Mouse (Mus musculus) limb, embryonic 14.5 days (tissue): Measurements from ENCODE around the gene Lemd1. TPM values are rescaled to one million over a fixed set of nuclear protein-coding genes. Genes with fewer than 3 reads are reported as not detected.
A peak's percentile ranks its signal among the peaks of the same experiment; 100 is the strongest.

Experiments used
- ATAC-seq: fragments of 200-750 bp; cut with Nextera tagmentation; 2 replicates; pipeline ENCODE4 v1.8.0; 2017; ENCODE audit warnings: low read depth, moderate number of reproducible peaks, moderate TSS enrichment; ENCODE audit not compliant: low FRiP score
- DNase-seq: peaks from one replicate; pipeline ENCODE4 v3.0.0-alpha.2; 2015; ENCODE audit warnings: low spot score
- H3K27ac ChIP-seq: fragments of 300-500 bp; sonication (generic); replicated peaks from 2 replicates; pipeline ENCODE4 v1.5.1; 2014; ENCODE audit warnings: low read depth, mild to moderate bottlenecking, low read length, moderate library complexity, mixed read lengths
- H3K27me3 ChIP-seq: fragments of 300-500 bp; sonication (generic); 2 replicates; pipeline ENCODE4 v1.6.1; 2014; ENCODE audit warnings: low read length, mixed read lengths; ENCODE audit not compliant: control insufficient read depth, insufficient read depth
- H3K36me3 ChIP-seq: fragments of 300-500 bp; sonication (generic); 2 replicates; pipeline ENCODE4 v1.6.1; 2014; ENCODE audit warnings: mild to moderate bottlenecking, low read length, moderate library complexity, mixed read lengths; ENCODE audit not compliant: control insufficient read depth, insufficient read depth
- H3K4me1 ChIP-seq: fragments of 300-500 bp; sonication (generic); 2 replicates; pipeline ENCODE4 v1.6.1; 2014; ENCODE audit warnings: antibody characterized with exemption, low read length, mixed read lengths; ENCODE audit not compliant: control insufficient read depth, insufficient read depth
- H3K4me2 ChIP-seq: fragments of 300-500 bp; sonication (generic); replicated peaks from 2 replicates; pipeline ENCODE4 v1.6.1; 2014; ENCODE audit warnings: low read depth, mild to moderate bottlenecking, low read length, moderate library complexity; ENCODE audit not compliant: severe bottlenecking
- H3K4me3 ChIP-seq: fragments of 300-500 bp; sonication (generic); replicated peaks from 2 replicates; pipeline ENCODE4 v1.5.1; 2014; ENCODE audit warnings: low read length
- H3K9ac ChIP-seq: fragments of 300-500 bp; sonication (generic); 2 replicates; pipeline ENCODE4 v1.6.1; 2014; ENCODE audit warnings: mild to moderate bottlenecking, low read depth, low read length, moderate library complexity; ENCODE audit not compliant: severe bottlenecking
- H3K9me3 ChIP-seq: fragments of 300-500 bp; sonication (generic); 2 replicates; pipeline ENCODE4 v1.6.1; 2016; ENCODE audit warnings: low read length; ENCODE audit not compliant: control insufficient read depth
- POLR2A ChIP-seq: fragments of 200-500 bp; IDR thresholded peaks from 2 replicates; pipeline ENCODE4 v1.8.0; 2012; ENCODE audit warnings: inconsistent platforms, mild to moderate bottlenecking, moderate library complexity, borderline replicate concordance; ENCODE audit not compliant: insufficient read depth, insufficient read length; ENCODE audit errors: extremely low read depth
- WGBS: fragments of 180-500 bp; shearing (Covaris S2); extraction: QIAGEN DNeasy Blood & Tissue Kit; methylation state at CpG from one replicate; pipeline ENCODE4 v1.1.7; 2014; 5-methylcytosine and 5-hydroxymethylcytosine counted together
- polyA plus RNA-seq, 2 experiments: library from polyadenylated mRNA; depleted of rRNA in 1 of 2; stranded (reverse) in 1 of 2; unstranded in 1 of 2; fragments of >200 nt; fragmentation: Nextera tagmentation in 1 of 2; extraction: Ambion mirVana in 1 of 2; gene quantifications; 2 replicates each; pipeline versions ENCODE4 v1.2.1 to v1.2.3; 2012 to 2014

Lemd1 gene
- polyA plus RNA-seq (2012; rRNA removed) (0.94 and 1.3 TPM in 2 replicates), polyA plus RNA-seq (2014; fragmentation: Nextera tagmentation; extraction: Ambion mirVana) (0.72 and 0.91 TPM in 2 replicates)

- H3K27ac ChIP-seq = no peak within 1 kb of the TSS
Measured at GRCm38 (mm10) chr1:132191093-132191785, at the start of gene Lemd1, which contains the start of gene AC124108.1. Gene Lemd1, plus strand, starts transcription at chr1:132191431. Gene AC124108.1, plus strand, starts transcription at chr1:132191457.

GRCm38 (mm10) chr1:132141753-132142152 is 49.5 kb upstream of the Lemd1 start:
- no peak overlapping the region for H3K4me2 ChIP-seq
- no peak overlapping the region for H3K27ac ChIP-seq
- TF ChIP-seq POLR2A = no peak
- no peak overlapping the region for H3K4me3 ChIP-seq
- no peaks in the 10 kb centered on the region for H3K36me3 ChIP-seq
- no peaks in the 10 kb centered on the region for H3K9me3 ChIP-seq
- no peaks in the 10 kb centered on the region for H3K27me3 ChIP-seq
- no peak for DNase-seq
- WGBS = 50% methylated on average over 13 of the region's 13 CpGs
- no peak overlapping the region for H3K9ac ChIP-seq
- ATAC-seq = no peak
- peaks cover 6% of the 10 kb centered on the region for H3K4me1 ChIP-seq

More at GRCm38 (mm10) chr1:132191093-132191785, at the start of gene Lemd1, which contains the start of gene AC124108.1:
- WGBS = 1% methylated on average over 34 of the region's 34 CpGs
- Histone ChIP-seq H3K4me3 (peak within 1 kb of the TSS; percentile 54), H3K36me3 (no peaks in the 10 kb centered on the region), H3K4me1 (peaks cover 13% of the 10 kb centered on the region), H3K4me2 (peak within 1 kb of the TSS; percentile 91), H3K27me3 (peaks cover 43% of the 10 kb centered on the region), H3K9ac (peak within 1 kb of the TSS; percentile 52), H3K9me3 (no peaks in the 10 kb centered on the region)
- no peak for ATAC-seq
- no peak for TF ChIP-seq POLR2A
- no peak for DNase-seq

- Histone ChIP-seq H3K4me3 (no peak overlapping the region), H3K9ac (no peak overlapping the region), H3K27ac (no peak overlapping the region), H3K27me3 (no peaks in the 10 kb centered on the region), H3K4me1 (peaks cover 6% of the 10 kb centered on the region), H3K9me3 (no peaks in the 10 kb centered on the region), H3K4me2 (no peak overlapping the region), H3K36me3 (no peaks in the 10 kb centered on the region)
- 82% methylated on average over 5 of the region's 5 CpGs for WGBS
- no peak for TF ChIP-seq POLR2A
- DNase-seq (no peak), ATAC-seq (no peak)
Measured at GRCm38 (mm10) chr1:132143079-132143478, 48.2 kb upstream of the Lemd1 start.

GRCm38 (mm10) chr1:132143730-132144129 is 47.5 kb upstream of the Lemd1 start:
- peaks cover 3% of the 10 kb centered on the region for H3K4me1 ChIP-seq
- H3K9me3 ChIP-seq = no peaks in the 10 kb centered on the region
- no peak overlapping the region for H3K27ac ChIP-seq
- no peaks in the 10 kb centered on the region for H3K27me3 ChIP-seq
- no peak for DNase-seq
- no peak overlapping the region for H3K4me2 ChIP-seq
- 64% methylated on average over 4 of the region's 4 CpGs for WGBS
- no peak for ATAC-seq
- no peak overlapping the region for H3K4me3 ChIP-seq
- H3K36me3 ChIP-seq = no peaks in the 10 kb centered on the region
- H3K9ac ChIP-seq = no peak overlapping the region
- no peak for TF ChIP-seq POLR2A

GRCm38 (mm10) chr1:132144223-132144622 is 47.0 kb upstream of the Lemd1 start:
- no peak overlapping the region for H3K27ac ChIP-seq
- no peaks in the 10 kb centered on the region for H3K4me1 ChIP-seq
- no peaks in the 10 kb centered on the region for H3K27me3 ChIP-seq
- no peaks in the 10 kb centered on the region for H3K9me3 ChIP-seq
- 53% methylated on average over 2 of the region's 2 CpGs for WGBS
- ATAC-seq (no peak), DNase-seq (no peak)
- H3K9ac ChIP-seq = no peak overlapping the region
- H3K4me2 ChIP-seq = no peak overlapping the region
- no peak for TF ChIP-seq POLR2A
- no peaks in the 10 kb centered on the region for H3K36me3 ChIP-seq
- H3K4me3 ChIP-seq = no peak overlapping the region
